Mouse (Mus musculus): ENCODE data around the gene Vwa1.

Gene Vwa1

DNA sequence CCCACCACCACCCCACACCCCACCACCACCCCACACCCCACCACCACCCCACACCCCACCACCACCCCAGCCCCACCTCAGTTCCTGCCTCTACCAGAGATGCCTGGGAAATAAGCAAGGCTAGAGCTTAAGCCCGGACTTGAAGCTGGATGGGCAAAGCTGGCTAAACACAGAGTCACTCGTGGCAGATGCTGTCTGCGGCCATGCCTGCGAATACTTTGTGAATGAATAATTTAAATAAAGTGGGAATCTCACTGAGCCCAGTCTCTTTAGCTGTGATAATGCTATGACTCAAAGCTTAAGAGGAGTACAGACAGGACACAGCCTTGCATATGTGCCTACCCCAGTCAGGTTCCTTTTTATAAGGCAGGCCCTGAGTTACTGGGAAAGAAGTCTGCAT is 5.0 kb upstream of the Vwa1 start:
- no peak for DNase-seq

DNA sequence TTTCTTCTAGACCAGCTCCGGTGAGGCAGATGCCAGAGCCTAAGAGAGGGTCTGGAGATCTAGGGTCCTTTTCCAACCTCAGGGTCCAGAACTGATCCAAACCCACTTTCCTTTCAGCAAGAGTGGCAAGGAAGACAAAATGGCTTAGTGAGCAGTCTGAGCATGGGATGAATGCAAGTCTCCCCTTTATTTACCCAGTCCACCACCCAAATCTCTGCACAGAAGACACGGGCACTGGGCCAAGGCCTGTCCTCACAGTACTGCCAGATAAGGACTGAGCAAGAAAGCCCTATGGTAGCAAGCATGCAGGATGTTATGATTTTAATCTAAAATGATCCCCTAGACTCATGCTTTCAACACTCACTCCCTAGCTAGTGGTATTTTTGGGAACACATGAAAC is 3.3 kb upstream of the Vwa1 start:
- no peak for DNase-seq

DNA sequence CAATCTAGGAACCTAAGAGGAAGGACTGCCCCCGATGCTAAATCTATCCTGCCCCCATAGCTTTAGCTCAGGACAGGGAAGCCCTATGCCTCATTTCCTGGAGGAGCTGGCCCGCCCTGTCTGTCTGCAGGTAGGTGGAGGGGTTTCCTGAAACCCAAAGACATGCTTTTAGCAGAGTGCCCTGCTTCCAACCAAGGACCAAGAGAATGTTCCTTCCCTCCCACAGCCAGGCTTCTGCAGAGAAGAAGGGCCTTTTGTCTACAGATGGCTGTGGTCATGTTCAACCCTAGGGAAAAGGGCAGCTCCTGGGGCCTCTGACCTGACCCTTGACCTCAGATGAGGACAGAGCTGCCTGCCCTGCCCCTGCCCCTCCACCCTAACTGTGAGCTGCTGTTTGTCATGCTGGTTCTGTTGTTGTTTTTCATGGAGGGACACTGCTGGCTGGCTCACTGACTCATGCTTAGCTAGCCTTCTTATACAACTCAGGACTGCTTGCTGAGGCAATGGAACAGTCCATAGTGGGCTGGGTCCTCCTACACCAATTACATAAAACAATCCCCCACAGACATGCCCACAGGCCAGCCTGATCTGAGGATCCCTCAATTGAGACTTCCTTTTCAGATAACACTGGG is 2.3 kb upstream of the Vwa1 start:
- DNase-seq = peak; percentile 49

DNA sequence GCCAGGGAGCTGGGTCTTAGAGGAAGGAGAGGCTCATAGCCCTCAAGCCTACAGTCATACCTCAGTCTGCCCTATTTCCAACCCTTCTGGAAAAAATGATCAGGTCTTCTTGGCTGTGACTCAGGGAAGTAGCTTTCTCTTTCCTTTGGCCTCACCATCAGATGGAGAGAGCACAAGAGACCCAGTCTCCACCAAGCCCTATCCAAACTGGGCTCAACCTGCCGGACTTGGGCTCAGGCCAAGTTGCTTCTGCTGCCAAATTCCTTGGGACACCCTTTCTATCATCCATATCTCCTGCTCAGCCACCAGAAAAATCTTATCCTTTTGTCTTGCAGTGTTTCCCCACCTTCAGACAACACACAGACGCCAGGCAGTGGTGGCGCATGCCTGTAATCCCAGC is 1.4 kb upstream of the Vwa1 start:
- DNase-seq = no peak

DNA sequence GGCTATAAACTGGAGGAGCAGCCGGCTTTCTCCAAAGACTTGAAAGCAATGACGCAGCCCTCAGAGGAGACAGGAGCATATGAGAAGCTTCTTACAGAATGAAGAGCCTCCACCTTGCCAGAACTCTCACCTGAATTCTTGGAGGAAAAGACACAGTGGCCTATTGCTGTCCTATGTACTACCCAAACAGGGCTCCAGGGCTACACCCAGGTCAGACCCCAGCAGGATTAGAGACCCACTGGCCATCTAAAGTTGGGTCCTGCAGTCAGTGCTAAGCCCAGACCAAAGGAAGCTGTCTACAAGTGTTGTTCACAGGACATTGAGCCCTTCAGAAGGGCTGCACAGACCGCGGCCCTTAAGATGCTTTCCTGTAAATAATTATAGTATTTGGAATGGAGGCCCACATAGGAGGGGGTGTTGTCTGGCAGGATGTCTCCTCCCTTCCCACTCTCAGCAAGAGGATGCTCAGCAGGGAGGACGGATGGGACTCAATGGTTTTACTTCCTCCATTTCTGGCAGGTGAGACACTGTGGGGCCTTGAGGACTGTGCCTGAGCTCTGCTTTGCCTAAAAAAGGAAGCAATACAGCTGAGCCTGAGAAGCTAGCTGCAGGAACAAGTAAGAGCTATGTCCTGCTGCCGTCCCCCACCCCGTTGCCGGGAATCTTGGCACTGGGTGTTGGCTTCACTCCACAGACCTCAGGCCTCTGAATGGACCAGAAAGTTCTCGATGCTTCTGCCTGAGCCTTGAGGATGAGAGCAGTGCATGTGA is 658 bp upstream of the Vwa1 start:
- peak; percentile 51 for DNase-seq

DNA sequence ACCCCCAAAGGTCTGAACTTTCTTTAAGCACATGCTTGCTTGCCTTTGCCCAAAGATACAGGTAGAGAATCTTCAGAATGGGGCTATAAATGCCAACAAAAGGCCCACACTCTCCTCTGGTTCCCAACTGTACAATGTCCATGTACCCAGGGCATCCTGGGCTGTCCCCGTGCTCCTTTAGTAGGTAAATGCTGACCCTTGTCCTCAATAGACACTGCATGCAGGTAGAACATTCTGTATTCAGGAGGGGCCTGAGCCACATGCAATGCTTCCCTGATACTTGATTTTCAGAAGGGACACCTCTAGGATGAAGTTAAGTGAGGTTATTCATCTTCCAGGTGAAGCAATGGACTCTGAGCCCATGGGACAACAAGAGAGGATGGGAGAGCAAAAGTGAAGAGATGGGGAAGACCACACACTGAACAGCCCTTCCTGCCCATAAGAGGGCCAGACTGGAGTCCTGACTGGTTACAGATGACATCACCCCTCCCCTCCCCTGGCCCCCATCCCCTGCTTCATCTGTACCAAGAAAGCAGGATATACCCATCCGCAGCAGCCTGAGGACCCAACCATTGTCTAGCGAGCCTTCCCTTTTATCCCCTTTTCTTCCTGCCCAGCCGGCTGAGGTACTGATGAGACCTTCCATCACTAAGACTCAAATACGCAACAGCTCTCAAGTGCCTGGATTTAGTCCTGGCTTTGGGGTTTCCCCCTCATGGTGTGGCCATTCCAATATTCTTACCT is 991 bp downstream of the Vwa1 start:
- no peak for DNase-seq

DNA sequence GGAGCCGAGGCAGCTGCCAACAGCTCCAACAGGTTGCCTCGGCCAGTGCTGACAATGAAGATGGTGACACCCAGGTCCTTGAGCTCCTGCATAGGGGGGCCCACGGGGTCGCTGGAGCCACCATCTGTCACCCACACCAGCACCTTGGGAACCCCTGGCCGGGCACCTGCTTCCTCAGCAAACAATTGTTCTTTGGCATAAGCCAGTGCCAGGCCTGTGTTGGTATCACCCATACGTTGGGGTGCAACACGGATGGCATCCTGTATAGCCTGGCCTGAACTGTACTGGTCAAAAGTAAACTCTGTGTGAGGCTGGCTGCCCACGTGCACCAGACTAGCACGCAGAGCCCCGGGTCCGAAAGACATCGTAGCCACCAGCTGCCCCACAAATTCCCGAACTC is 1.7 kb downstream of the Vwa1 start:
- DNase-seq = no peak

DNA sequence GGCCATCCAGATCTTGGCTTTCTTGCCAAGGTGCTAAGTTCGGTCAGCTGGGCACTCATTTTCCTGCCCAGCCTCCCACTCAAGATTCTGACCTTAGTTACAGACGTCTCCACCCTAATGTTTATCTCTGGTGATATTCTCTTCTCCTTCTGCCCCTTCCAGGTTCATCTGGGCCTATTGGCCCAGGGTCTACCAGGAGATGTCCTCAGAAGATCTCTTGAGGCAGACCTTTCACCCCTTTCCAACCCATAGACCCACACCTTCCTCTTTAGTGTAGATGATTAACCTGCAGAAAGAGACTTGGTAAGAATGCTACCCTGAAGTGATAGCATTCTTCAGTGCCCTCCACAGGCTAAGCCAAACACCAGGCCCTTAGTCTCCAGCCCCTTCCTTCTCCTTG is 2.8 kb downstream of the Vwa1 start:
- no peak for DNase-seq

DNA sequence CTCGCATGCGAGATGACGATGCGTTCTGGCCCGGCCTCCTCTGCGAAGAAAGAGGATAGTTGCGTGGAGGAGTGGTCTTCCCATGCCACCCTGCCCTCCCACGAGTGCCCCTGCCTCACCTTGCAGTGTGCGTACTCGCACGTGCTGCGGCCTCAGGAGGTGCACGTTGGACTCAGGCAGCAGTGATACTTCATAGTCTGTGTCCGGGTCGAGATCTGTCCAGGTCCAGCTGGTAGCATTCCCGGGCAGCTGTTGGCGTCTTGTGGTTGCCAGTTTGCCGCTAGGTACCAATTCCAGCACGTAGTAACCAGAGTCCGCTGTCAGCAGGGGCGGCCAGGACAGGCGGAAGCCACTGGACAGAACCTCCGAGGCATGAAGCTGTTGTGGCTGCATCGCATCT is 3.9 kb downstream of the Vwa1 start:
- DNase-seq = no peak

DNA sequence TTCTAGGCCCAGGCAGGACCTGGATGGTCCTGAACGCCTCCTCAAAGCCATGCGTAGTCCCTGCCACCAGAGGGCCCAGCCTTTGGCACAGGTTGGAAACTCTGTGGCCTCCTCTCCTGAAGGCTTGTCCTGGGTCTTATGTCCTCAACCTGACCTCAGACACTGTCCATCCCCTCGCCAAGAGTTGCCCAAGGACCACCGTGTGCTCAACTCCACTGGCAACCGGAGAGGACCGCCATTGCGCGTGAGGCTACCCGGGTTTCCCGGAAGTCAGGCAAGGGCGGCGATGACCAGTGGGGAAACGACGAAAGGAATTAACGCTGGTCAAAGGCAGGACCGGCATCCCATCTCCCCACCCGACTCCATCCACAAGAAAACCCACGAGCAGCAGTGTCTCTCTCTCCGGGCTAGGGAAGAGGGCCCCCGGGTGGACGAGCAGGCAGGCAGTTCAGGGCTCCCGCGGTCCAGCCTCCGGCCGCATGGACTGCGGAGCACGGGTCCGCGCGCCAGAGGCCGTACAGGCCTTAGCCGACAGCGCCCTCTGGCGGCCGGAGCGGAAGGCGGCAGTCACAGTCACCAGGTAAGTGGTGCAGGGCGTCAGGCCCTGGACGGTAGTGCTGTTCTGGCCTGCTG is 4.5 kb downstream of the Vwa1 start:
- peak; percentile 86 for DNase-seq

DNA sequence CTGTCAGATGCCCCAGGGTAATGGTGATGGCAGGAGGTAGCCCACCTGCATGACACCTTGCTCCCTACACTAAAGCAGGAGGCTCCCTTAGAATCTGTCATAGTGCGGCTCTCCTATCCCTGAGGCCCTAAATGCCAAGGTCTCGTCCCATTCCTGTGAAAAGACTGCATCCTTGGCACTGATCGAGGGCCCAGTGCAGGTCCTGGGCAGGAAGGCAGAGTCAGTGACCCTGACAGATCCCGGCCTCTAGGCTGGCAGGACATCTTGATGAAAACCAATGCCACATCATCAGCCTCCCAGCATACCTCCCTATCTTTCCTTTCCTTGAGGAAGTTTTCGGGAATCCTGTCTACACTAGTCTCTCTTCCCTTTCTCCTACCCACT is 5.0 kb downstream of the Vwa1 start:
- DNase-seq = no peak

DNA sequence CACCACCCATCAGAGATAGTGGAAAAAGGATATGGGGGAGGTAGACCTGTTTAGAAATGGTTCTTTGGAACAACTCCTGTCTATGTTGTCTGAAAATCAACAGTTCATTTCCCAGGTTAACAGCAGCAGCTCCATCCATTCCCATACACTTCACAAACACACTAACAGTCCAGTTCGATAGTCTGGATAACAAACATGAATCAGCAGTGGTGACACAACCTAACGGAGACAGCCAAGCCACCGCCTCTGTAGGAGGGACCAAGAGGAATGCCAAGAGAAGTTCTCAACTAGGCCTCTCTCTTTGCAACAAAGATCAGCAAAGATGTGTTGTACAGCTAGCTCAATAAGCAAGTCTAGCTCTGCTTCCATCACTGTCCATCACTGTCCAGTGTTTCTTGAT is 12.1 kb downstream of the Vwa1 start:
- no peak for DNase-seq

DNA sequence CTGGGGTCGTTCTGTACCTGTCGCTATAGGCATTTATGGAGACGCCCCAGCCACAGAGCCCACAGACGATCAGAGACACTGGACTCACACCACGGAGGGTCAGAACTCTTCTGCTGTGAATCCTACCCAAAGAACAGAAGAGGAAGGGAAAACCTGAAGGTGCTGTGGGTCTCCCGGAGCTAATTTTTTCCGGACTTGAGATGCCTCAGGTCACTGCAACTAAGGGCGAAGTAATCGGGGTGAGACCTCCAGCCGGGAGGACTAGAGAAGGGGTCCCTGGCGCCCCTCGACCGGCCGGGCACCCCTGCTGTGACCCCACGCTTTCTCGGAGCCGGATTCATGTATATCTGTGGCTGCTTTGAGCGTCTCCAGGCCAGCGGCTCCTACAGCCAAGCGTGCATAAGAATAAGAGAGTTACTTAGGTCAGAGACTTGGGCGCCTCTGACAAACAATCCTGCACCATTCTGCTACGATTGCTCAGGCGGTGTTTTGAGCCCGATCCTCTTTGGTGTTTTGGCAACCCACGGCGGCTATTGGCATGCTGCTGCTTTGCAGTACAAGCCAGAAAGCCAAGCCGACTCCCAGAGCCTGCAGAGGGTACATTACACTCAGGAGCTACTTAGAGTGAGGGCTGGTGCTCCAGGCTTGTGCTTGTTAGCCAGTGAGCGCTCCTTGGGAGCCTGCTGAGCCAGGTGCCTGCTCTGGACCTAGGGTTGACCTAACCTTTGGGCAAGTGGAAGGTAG is 13.0 kb downstream of the Vwa1 start:
- no peak for DNase-seq

DNA sequence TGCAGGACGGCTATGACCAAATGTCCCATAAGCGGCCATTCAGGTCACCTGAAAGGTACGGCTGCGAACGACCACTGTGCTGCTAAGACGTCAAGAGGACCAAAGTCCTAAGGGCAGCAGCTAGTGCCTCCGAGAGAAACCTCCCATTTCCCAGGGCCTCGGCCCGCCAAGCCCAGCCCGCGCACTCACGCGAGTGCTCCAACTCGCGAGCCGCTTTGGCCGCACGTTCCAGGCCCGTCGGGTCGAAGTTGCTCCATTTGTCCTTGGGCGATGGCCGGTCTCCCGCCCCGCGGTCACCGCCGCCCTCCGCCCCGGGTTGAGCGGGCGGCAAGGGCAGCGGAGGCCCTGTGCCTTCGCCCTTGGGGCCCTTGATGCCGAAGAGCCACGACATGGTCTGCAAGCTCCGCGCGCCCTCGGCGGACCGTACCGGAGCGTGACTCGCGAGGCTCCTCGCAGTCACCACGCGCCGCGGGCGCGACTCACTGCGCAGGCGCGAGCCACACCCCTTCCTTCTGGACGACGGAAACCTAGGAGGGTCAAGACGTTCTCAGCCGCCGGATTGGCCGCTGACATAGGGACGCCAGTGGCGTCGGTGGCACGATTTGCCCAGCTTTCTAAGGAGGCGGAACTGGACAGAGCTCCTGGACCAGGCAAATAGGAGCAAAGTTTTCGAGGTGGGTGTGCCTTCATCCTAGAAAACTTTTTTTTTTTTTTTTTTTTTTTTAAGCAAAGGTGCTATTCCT is 13.7 kb downstream of the Vwa1 start, which contains the start of gene Atad3a:
Atad3a (minus strand) TSS at position 481 of the 743 bp plus-strand sequence.
- peak; percentile 97 for DNase-seq

DNA sequence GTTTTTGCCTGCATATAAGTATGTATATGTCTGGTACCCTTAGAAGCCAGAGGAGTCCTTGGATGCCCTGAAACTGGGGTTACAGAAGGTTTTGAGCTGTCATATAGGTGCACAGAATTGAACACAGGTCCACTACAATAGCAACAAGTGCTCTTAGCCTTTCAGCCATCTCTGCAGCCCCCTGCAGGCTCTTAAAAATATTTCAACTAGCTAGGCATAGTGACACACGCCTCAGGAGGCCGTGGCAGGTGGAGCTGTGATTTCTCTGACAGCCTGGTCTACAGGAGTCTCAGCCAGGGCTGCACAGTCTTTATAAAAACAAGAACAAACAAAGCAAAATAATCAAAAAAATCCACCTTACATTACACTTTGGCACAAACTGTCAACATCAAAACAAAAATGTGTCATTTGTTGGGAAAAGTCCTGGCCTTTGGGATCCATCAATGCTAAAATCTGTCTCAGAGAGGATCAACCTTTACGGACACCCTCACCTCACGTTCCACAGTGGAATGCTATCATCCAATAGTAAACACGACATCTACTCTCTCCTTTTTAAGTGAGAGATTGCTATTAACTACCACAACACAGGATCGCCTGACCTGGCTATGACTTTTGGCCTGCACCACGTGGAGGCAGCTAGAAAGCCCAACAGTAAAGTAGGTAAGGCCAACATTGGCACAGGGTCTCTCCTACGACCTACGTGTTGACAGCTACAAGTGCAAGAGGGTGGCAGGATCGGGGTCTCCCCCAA is 14.5 kb downstream of the Vwa1 start:
- DNase-seq = no peak

DNA sequence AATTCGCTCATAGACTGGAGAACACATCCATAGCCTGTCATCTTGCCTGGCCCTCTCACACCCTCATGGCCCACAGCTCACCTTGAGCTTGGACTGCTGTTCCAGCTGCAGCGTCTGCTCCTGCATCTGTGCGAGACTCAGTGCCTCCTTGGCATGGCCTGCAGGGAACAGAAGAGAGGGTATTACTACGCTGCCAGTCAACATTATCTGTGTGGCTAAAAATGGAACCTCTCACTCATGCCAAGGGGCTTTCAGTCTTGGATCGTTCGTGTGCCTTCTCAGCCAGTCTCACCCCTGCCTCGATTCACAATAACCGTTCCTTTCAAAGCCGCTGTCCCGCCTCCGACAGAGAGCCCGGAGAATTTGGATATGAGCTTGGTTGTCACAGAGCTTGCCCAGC is 17.5 kb downstream of the Vwa1 start:
- DNase-seq = no peak

DNA sequence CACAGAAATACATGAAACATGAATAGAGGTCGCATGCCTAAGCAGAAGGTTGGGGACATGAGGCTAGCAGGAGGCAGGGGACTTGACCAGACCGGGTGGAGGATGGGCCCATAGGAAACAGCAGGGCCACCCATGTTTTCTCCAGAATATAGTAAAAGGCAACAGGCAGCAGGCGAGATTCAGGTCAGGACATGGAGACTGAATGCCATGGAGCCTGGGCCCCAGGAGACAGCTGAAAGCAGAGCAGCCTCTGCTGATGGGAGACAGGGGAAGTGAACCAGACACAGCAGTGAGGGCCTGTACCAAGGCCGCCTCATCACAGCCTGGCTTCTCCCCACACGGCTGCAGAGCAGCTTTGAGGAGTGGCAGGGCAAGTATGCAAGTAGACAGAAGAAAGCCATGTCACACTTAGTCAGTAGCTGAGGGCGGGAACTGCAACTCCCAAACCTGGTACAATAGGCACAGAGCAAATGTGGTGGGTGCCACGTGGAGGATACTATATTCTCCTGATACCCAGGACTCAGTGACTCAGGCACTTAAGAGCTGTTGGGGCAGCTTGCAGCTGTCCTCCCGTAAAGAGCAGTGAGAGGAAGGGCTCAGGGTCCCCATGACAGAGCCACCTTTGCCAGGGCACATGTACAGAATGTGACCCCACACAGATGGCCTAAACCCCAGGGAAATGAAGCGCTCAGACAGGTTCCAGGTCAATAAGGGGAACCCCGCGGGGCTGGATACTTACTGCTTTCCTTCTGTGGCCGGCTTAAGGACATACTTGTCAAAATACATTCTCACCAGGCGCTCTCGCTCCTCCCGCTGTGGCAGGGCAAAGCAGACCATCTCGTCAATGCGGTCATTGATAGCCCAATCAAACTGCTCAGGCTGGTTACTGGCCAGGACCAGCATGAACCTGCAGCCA is 27.7 kb downstream of the Vwa1 start:
- no peak for DNase-seq

DNA sequence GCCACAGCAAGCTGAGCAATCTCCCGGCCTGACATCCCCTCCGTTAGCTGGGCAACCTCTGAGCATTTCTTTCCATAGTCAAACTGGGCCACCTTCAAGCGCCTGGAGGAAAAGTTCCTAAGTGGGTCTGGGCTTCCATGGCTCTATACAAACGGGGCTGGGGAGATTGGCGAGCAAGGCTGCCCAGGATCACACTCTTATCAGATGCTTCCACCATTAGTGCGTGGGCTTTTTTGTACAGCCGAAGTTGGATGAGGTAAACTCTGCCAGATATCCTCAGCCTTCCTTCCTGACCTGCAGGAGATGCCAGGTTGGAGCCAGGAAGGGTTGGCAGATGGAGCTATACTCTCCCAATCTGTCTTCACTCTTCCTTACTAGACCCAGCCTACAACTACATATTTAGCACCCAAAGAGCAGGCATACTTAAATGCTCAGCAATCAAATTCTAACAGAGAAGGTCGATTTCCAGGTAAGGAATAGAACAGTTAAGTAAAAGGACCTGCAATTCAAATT is 28.4 kb downstream of the Vwa1 start:
- DNase-seq = no peak

DNA sequence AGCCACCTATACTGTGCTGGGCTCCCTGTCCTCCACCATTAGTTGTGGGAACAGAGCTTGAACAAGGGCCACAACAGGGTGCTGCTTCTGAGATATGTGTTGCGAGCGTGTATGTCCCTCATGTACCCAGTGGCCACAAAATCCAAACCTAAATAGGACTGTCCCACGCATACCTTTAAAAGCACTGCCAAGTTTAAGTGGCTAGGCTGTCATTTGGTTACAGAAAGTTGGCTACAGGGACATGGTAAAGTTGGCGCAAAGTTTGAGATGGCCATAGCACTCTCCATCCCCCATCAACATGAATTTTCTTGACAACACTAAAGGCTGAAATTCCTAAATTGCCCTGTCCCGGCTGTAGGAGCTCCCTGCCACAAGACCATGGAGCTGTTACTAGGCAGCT is 29.4 kb downstream of the Vwa1 start:
- DNase-seq = no peak

DNA sequence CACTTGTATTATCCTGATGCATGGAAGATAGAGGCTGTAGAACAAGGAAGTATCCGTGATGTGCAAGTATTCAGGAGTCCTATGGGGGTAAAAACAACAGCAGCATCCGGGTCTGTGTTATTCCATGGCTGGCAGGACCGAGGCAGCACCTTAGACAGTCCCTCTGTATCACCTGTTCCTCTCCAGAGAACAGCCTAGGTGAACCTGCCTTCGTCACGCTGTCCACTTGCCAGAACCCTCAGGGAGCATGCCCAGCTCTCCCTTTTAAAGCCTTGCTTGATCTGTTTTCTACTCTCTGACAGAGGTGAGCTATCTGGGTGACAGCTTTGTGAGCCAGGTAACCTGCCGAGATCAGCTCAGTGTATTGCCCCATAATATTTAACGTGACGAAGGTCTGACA is 30.0 kb downstream of the Vwa1 start:
- DNase-seq = no peak

All from right cerebral cortex, adult 18-20 months (tissue).